Mouse (Mus musculus) naive thymus-derived CD4-positive, alpha-beta T cell, adult 2 months (primary cell): ENCODE data around the gene Stk25.

Experiments used
- DNase-seq: peaks from one replicate; pipeline ENCODE4 v3.0.0-alpha.2; 2011; ENCODE audit warnings: low read depth

Gene Stk25

DNA sequence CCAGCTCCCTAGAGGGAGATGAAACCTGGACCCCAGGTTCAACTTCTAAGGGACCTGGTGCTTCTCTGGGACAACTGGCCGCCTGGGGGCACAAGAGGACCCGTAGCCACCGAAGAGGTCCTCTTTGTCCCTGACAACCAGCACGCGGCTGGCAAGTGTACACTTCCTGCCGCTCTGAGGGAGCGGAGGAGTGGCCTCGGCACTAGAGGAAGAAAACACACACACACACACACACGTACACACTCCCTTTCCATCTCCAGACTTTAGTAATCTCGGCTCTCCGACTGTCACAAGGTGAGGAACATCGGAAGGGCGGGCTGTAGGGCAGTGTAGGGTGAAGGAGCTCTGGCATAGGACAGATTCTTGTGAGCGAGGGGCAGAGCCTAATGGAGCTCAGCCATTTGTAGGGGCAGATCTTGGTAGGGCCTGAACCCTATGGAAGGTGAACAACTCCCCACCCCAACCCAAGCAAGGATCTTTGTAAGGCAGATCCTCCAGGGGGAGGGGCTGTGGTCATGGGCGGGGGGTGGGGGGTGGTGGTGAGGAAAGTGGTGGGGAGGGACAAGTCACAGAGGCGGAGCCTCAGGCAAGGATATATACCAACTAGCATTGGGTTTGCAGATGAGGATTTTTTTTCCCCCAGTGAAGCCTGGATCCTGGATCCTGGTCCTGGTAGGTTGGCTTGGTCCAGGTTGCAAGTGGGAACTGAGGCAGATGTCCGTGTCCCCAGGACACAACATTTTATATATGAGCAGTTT lies 10.5 kb upstream of the Stk25 start:
- DNase-seq: peak; percentile 77

- DNase-seq: peak; percentile 65
These were observed 9.4 kb upstream of the Stk25 start for GRCm38 (mm10) chr1:93667760-93668400.

GRCm38 (mm10) chr1:93657025-93657360 lies 1.5 kb downstream of the Stk25 start:
- no peak for DNase-seq

DNA sequence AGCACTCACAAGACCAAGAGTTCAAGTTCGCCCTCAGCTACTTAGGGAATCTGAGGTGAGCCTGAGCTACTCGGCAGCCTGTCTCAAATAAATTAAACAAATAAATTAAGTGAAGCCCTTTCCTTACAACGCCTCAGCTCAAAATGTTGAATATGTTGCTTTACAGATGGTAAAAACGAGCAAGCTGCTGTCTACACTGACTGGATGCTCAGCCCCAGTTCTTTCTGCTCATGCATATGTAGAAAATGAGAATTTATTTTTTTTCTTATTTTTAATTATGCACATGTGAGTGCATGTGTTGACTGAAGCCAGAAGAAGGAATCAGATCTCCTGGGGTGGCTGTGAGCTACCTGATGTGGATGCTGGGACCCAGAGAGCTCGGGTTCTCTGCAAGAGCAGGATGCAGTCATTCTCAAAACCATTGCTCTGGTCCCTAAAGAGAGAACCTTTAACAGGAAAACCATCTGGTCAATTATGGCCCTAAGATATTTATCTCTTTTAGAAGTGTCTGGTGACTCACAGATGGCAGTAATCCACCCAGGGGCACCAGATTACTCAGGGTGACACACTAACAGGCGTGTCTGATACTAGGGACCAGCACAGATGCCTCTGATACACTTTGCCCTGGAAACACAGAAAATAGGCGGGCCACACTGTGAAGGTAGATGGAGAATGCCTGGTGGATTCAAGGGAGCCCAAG lies 2.0 kb downstream of the Stk25 start:
- no peak for DNase-seq

DNA sequence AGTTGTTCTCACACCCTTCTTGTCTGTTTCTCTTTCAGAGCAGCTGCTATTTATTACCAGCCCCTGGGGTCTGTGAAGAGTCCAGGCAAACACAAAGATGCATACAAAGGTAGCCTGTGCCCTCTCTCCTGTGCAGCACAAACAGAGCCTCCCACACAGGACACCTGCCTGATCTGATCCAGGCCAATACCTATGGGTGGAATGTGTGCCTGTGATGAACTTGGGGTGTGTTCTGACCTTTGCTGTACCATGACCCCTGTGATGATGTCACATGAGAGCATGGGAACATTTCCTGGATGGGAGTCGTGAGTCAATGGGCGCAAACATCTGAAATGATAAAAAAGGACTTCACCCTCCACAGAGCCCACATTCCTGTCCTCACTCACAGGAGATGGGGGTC lies 3.7 kb downstream of the Stk25 start:
- DNase-seq: no peak

GRCm38 (mm10) chr1:93654275-93654674 lies 4.2 kb downstream of the Stk25 start:
- no peak for DNase-seq

DNA sequence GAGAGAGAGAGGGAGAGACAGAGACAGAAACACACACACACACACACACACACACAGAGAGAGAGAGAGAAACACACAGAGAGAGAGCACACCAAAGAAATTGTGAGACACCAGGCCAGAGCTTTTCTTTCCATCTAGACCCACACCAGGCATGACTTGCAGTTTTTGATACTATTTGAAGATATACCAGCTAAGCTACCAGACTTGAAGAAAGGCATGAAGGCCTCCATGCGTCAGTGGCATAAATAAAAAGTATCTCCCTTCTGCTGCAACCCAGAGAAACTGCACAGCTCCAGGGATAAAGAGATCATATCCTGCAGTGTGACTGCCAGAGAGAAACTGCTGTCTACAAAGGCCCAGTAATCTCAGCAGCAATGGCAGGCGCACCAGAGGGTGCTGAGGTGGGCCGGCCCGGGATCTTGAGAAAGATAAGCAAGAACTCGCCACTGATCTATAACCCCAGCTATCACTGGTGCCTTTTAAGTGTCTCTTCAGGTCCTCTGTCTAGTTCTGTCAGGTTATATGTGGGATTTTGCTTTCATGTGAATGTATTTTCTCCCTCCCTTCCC lies 8.8 kb downstream of the Stk25 start:
- no peak for DNase-seq

- no peak for DNase-seq
These were observed 15.8 kb downstream of the Stk25 start for GRCm38 (mm10) chr1:93642692-93643091.

DNA sequence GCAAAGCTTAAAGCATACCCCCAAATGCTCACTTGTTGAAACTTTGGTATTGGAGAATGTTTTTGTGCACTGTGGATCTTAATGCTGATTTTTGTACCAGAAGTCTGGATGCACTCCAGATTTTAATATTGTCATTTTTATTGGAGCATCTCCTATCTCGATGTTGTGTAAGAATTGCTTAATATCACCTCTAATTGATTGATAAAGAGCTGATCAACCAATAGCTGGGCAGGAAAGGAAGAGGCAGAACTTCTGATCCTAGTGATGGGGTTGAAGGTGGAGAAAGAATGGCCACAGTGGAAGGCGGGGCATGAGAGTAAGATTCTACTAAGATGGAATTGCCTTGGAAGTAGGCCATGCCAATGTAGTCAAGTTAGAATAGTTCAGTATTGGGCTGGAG lies 16.5 kb downstream of the Stk25 start:
- DNase-seq: no peak

- no peak for DNase-seq
These were observed 22.1 kb downstream of the Stk25 start for GRCm38 (mm10) chr1:93636211-93636897.

GRCm38 (mm10) chr1:93635580-93636192 lies 22.8 kb downstream of the Stk25 start:
- DNase-seq: peak; percentile 98

DNA sequence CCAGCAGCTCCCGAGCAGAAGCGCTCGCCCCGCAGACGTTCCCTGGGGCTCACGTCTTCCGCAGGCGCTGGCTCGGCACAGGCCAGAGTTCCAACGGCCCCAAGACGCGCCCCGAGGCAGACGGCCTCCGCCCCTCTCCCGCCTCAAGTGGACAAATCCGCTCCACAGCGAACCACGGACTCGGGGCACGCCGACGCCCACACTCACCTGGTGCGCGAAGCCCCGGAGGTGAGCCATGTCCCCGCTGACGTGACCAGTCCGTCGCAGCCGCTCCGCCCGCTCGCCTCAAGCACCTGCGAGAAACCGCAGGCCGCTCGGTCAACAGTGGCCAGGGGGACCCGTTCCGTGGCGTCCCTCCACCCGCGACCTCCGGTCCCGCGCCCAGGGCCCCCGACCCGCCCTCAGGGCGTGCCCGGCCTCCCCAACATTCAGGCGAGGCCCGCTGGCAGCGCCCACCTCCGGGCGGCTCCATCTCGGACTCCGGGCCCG lies 23.3 kb downstream of the Stk25 start:
- DNase-seq: no peak

GRCm38 (mm10) chr1:93634481-93634891 lies 24.0 kb downstream of the Stk25 start:
- peak; percentile 31 for DNase-seq

- DNase-seq: no peak
These were observed 25.7 kb downstream of the Stk25 start for GRCm38 (mm10) chr1:93632723-93633122.

DNA sequence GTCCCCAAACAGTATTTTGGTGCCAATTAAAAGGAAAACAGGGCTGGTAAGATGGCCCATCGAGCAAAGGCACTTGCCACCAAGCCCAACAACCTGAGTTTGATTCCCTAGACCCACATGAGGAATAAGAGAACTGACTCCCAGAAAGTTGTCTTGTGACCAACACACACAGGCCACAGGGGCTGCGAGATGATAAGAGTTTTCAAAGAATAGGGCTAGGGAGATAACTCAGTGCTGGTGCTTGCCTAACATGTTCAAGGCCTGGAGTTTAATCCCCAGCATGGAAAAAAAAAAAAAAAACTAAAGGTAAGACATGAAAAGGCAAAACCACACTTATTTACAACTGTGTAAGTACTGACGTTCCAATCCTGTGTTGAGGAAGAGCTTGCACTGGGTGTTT lies 27.7 kb downstream of the Stk25 start:
- DNase-seq: no peak

- DNase-seq: no peak
These were observed 34.0 kb downstream of the Stk25 start for GRCm38 (mm10) chr1:93624502-93624901.

- DNase-seq: no peak
These were observed 39.5 kb downstream of the Stk25 start for GRCm38 (mm10) chr1:93618948-93619347.

DNA sequence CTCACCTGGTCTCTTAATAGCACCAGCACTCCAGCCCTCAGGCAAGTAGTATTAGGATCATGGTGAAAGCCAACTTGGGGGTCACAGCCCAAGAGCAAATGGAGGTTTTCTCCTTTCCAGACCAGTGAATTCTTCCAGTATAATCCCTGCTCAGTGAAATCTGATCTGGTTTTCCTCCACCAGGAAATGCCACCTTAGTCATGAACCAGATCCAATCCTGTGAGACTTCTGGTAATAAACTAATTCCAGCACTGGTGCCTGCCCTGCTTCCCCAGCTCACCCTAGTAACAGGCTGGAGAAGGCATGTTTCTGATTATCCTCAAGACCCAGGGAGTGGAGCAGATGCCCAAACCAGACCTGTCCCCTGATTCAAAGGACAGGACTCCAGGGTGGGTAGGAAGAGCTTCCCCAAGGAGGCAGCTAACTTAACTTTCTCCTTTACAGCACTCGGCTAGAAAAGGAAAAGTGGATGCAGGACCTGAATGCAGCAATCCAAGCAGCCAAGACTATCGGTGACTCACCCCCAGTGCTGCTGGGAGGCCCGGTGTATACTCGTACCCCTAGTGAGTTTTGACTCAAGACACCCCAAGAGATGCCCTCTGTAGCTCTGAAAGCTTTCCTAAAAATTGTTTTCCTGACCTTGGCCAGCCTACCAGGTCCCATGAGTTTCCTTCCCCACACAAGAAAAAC lies 40.3 kb downstream of the Stk25 start:
- DNase-seq: no peak

DNA sequence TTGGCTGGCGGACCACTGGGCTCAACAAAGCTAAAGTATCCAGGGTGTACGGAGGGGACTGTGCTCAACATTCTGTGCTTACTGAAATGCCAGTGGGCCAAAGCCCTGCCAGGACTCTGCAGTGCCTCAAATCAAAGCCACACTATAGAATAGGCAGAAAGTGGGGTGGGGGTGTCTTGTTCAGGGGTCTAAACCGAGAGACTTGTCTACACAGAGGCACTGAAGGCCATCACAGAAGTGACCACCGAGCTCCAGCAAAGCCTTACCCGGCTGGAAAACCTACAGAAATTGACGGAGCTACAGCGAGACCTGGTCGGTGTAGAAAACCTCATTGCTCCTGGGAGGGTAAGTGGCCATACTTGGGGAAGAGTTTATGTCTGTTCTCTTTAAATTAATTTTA lies 48.7 kb downstream of the Stk25 start:
- no peak for DNase-seq

- no peak for DNase-seq
These were observed 49.7 kb downstream of the Stk25 start for GRCm38 (mm10) chr1:93608696-93609245.
